Mouse (Mus musculus): Measurements from ENCODE around the gene Padi2. TPM values are rescaled to one million over a fixed set of nuclear protein-coding genes. Genes with fewer than 3 reads are reported as not detected.

Padi2 gene
- total and polyA plus RNA-seq, 3 experiments, result 0.04 TPM; not detected in 2

- Histone ChIP-seq H3K9ac (ENCODE audit: insufficient read depth, low read depth) (no peak overlapping the region), H3K36me3 (replicated peaks in 1 of 2; ENCODE audit: control insufficient read depth in 1 of 2, insufficient read depth in 1 of 2, low read length in 1 of 2) (no peaks in the 10 kb centered on the region), H3K9me3 (replicated peaks; ENCODE audit: low read length) (no peaks in the 10 kb centered on the region), H3K4me3 (replicated peaks in 1 of 3; ENCODE audit: low read depth in 2 of 3, low read length in 2 of 3, poor library complexity in 1 of 3) (no peak overlapping the region), H3K27me3 (replicated peaks) (peaks cover 93% of the 10 kb centered on the region), H3K79me2 (replicated peaks; ENCODE audit: control insufficient read depth, extremely low read depth, insufficient read depth, poor library complexity, severe bottlenecking) (no peaks in the 10 kb centered on the region), H3K4me2 (ENCODE audit: insufficient read depth, low read depth, poor library complexity, severe bottlenecking) (no peak overlapping the region), H3K27ac (ENCODE audit: insufficient read depth, low read depth) (no peak overlapping the region), H3K4me1 (ENCODE audit: control insufficient read depth in 1 of 2, insufficient read depth in 2 of 2) (peaks cover 0 to 5% of the 10 kb centered on the region in 2 experiments; a peak in 3 of 4 replicates)
- DNase-seq (ENCODE audit: extremely low read depth), result no peak
- in situ Hi-C loops (cut with MboI; ENCODE audit: low pct_ligation_motif_present, low pct_unique_long_range_greater_than_20kb, low sequenced_read_pairs), result no loop called here
- no peak for TF ChIP-seq BHLHE40 (IDR thresholded peaks at IDR 0.05; ENCODE audit: low read depth, low read length)
- no peak for TF ChIP-seq ZKSCAN1 (IDR thresholded peaks at IDR 0.05; ENCODE audit: borderline replicate concordance, low read depth, low read length)
- TF ChIP-seq CTCF (conservative IDR thresholded peaks at IDR 0.05 in 1 of 2, IDR thresholded peaks at IDR 0.05 in 1 of 2; ENCODE audit: low read depth in 2 of 2, low read length in 2 of 2), result no peak
- TF ChIP-seq UBTF (IDR thresholded peaks at IDR 0.05; ENCODE audit: low read depth, low read length), result no peak
- TF ChIP-seq ZC3H11A (IDR thresholded peaks at IDR 0.05; ENCODE audit: low read depth, low read length), result no peak
- TF ChIP-seq USF1 (IDR thresholded peaks at IDR 0.05; ENCODE audit: low read depth, low read length), result no peak
- TF ChIP-seq RCOR1 (conservative IDR thresholded peaks at IDR 0.05; ENCODE audit: low read depth, low read length), result no peak
- no peak for TF ChIP-seq CHD1 (IDR thresholded peaks at IDR 0.05; ENCODE audit: low read depth, low read length)
- TF ChIP-seq GABPA (IDR thresholded peaks at IDR 0.05; ENCODE audit: insufficient replicate concordance, low read depth, low read length), result no peak
- dilution Hi-C loops (cut with MboI; ENCODE audit: extremely low pct_ligation_motif_present, extremely low pct_unique_long_range_greater_than_20kb, low sequenced_read_pairs), result no loop called here
These were observed 5.3 kb downstream of the Padi2 start for GRCm38 (mm10) chr4:140911416-140911815.

DNA sequence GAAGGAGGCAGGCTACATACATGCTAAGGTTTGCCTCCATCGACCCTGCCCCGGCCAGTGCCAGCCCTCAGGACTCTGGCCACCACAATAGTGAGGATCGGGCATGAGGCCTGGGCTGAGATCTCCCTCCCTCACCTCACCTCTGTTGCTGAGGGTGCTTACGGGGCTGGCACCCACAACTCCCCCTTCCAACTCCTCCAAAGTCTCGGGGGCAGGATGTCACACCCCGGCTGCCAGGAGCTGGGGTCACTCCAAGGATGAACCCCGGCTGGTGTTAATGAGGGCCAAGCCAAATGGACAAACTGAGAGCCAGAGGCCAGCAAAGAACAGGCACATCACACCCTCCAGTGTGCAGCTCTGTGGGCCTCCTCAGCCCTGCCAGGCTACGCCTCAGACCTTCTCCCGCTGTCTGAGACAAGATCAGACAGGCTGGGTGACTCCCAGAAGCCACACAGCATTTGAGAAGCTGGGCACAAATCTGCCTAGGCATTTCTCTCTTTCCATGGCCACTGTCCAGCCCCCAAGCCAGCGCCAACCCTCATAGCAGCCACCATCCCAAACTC, 6.2 kb downstream of the Padi2 start:
- Histone ChIP-seq H3K27me3 (replicated peaks) (peaks cover 91% of the 10 kb centered on the region), H3K9ac (ENCODE audit: insufficient read depth, low read depth) (no peak overlapping the region), H3K27ac (ENCODE audit: insufficient read depth, low read depth) (no peak overlapping the region), H3K4me2 (ENCODE audit: insufficient read depth, low read depth, poor library complexity, severe bottlenecking) (no peak overlapping the region), H3K79me2 (replicated peaks; ENCODE audit: control insufficient read depth, extremely low read depth, insufficient read depth, poor library complexity, severe bottlenecking) (no peaks in the 10 kb centered on the region), H3K9me3 (replicated peaks; ENCODE audit: low read length) (no peaks in the 10 kb centered on the region), H3K4me1 (ENCODE audit: control insufficient read depth in 1 of 2, insufficient read depth in 2 of 2) (peaks cover 0 to 5% of the 10 kb centered on the region in 2 experiments; a peak in 2 of 4 replicates), H3K36me3 (replicated peaks in 1 of 2; ENCODE audit: control insufficient read depth in 1 of 2, insufficient read depth in 1 of 2, low read length in 1 of 2) (no peaks in the 10 kb centered on the region), H3K4me3 (replicated peaks in 1 of 3; ENCODE audit: low read depth in 2 of 3, low read length in 2 of 3, poor library complexity in 1 of 3) (no peak overlapping the region)
- DNase-seq (ENCODE audit: extremely low read depth), result no peak
- in situ Hi-C loops (cut with MboI; ENCODE audit: low pct_ligation_motif_present, low pct_unique_long_range_greater_than_20kb, low sequenced_read_pairs), result no loop called here
- no peak for TF ChIP-seq EP300 (IDR thresholded peaks at IDR 0.05; ENCODE audit: low read length)
- TF ChIP-seq ZC3H11A (IDR thresholded peaks at IDR 0.05; ENCODE audit: low read depth, low read length), result no peak
- dilution Hi-C loops (cut with MboI; ENCODE audit: extremely low pct_ligation_motif_present, extremely low pct_unique_long_range_greater_than_20kb, low sequenced_read_pairs), result no loop called here

GRCm38 (mm10) chr4:140913565-140913964, 7.4 kb downstream of the Padi2 start:
- no peak for TF ChIP-seq MAFK (IDR thresholded peaks at IDR 0.05; ENCODE audit: insufficient replicate concordance, low read length)
- no peak for TF ChIP-seq MXI1 (IDR thresholded peaks at IDR 0.05; ENCODE audit: low read depth, low read length)
- TF ChIP-seq GABPA (IDR thresholded peaks at IDR 0.05; ENCODE audit: insufficient replicate concordance, low read depth, low read length), result no peak
- TF ChIP-seq ETS1 (conservative IDR thresholded peaks at IDR 0.05; ENCODE audit: low read depth, low read length), result no peak
- no peak for TF ChIP-seq ZMIZ1 (IDR thresholded peaks at IDR 0.05; ENCODE audit: low read depth, low read length)
- no peak for TF ChIP-seq HCFC1 (IDR thresholded peaks at IDR 0.05; ENCODE audit: low read depth, low read length)
- TF ChIP-seq SIN3A (IDR thresholded peaks at IDR 0.05; ENCODE audit: low read length), result no peak
- TF ChIP-seq ZNF384 (IDR thresholded peaks at IDR 0.05; ENCODE audit: low read depth, low read length), result no peak
- TF ChIP-seq JUND (conservative IDR thresholded peaks at IDR 0.05; ENCODE audit: low read depth, low read length), result no peak
- no peak for TF ChIP-seq MAZ (IDR thresholded peaks at IDR 0.05; ENCODE audit: low read depth, low read length)
- TF ChIP-seq IRF4 (IDR thresholded peaks at IDR 0.05; ENCODE audit: low read depth, low read length), result no peak
- TF ChIP-seq POLR2AphosphoS2 (IDR thresholded peaks at IDR 0.05; ENCODE audit: low read depth, low read length), result no peak
- no peak for TF ChIP-seq CHD2 (IDR thresholded peaks at IDR 0.05; ENCODE audit: low read length)
- no peak for TF ChIP-seq CTCF (conservative IDR thresholded peaks at IDR 0.05 in 1 of 2, IDR thresholded peaks at IDR 0.05 in 1 of 2; ENCODE audit: low read depth in 2 of 2, low read length in 2 of 2)
- no peak for TF ChIP-seq EP300 (IDR thresholded peaks at IDR 0.05; ENCODE audit: low read length)
- no peak for TF ChIP-seq MAX (IDR thresholded peaks at IDR 0.05; ENCODE audit: low read length)
- TF ChIP-seq RCOR1 (conservative IDR thresholded peaks at IDR 0.05; ENCODE audit: low read depth, low read length), result no peak
- no peak for TF ChIP-seq UBTF (IDR thresholded peaks at IDR 0.05; ENCODE audit: low read depth, low read length)
- no peak for TF ChIP-seq TBP (conservative IDR thresholded peaks at IDR 0.05; ENCODE audit: low read depth, low read length)
- TF ChIP-seq JUN (IDR thresholded peaks at IDR 0.05; ENCODE audit: insufficient read depth, low read depth, low read length), result no peak
- in situ Hi-C loops (cut with MboI; ENCODE audit: low pct_ligation_motif_present, low pct_unique_long_range_greater_than_20kb, low sequenced_read_pairs) (no loop called here), dilution Hi-C loops (cut with MboI; ENCODE audit: extremely low pct_ligation_motif_present, extremely low pct_unique_long_range_greater_than_20kb, low sequenced_read_pairs) (no loop called here)
- no peak overlapping the region for H3K9ac ChIP-seq (ENCODE audit: insufficient read depth, low read depth)
- peaks cover 0 to 5% of the 10 kb centered on the region in 2 experiments; a peak in 2 of 4 replicates for H3K4me1 ChIP-seq (ENCODE audit: control insufficient read depth in 1 of 2, insufficient read depth in 2 of 2)
- H3K4me3 ChIP-seq (replicated peaks in 1 of 3; ENCODE audit: low read depth in 2 of 3, low read length in 2 of 3, poor library complexity in 1 of 3), result no peak overlapping the region
- H3K9me3 ChIP-seq (replicated peaks; ENCODE audit: low read length), result no peaks in the 10 kb centered on the region
- no peaks in the 10 kb centered on the region for H3K36me3 ChIP-seq (replicated peaks in 1 of 2; ENCODE audit: control insufficient read depth in 1 of 2, insufficient read depth in 1 of 2, low read length in 1 of 2)
- H3K79me2 ChIP-seq (replicated peaks; ENCODE audit: control insufficient read depth, extremely low read depth, insufficient read depth, poor library complexity, severe bottlenecking), result no peaks in the 10 kb centered on the region
- peaks cover 87% of the 10 kb centered on the region for H3K27me3 ChIP-seq (replicated peaks)
- no peak overlapping the region for H3K4me2 ChIP-seq (ENCODE audit: insufficient read depth, low read depth, poor library complexity, severe bottlenecking)
- H3K27ac ChIP-seq (ENCODE audit: insufficient read depth, low read depth), result no peak overlapping the region
- no peak for DNase-seq (ENCODE audit: extremely low read depth)

All from CH12.LX (cell line).